Mouse (Mus musculus) naive thymus-derived CD4-positive, alpha-beta T cell, adult 5 months (primary cell): ENCODE data around the gene Lcn12. TPM values are rescaled to one million over a fixed set of nuclear protein-coding genes. Genes with fewer than 3 reads are reported as not detected.

Experiments
- polyA plus RNA-seq: library from polyadenylated mRNA; unstranded; fragments of 100-300 nt; shearing (Covaris generic); gene quantifications from one replicate; pipeline ENCODE4 v1.2.1, GENCODE M21; 2017

Lcn12 gene
- polyA plus RNA-seq, result not detected

GRCm38 (mm10) chr2:25493476-25493961, at the start of gene Lcn12:
Gene Lcn12 (minus strand): TSS chr2:25493911.

GRCm38 (mm10) chr2:25501593-25502486, 8.1 kb upstream of the Lcn12 start, which contains the start of gene C8g:
Gene C8g (minus strand): TSS chr2:25501719.

GRCm38 (mm10) chr2:25500576-25501405, 7.1 kb upstream of the Lcn12 start, which contains the start of gene Fbxw5:
Gene Fbxw5 (plus strand): TSS chr2:25500750.

GRCm38 (mm10) chr2:25469969-25470368, 23.7 kb downstream of the Lcn12 start, which contains the start of gene Ptgds:
Gene Ptgds (minus strand): TSS chr2:25470046.

GRCm38 (mm10) chr2:25460551-25461309, 33.0 kb downstream of the Lcn12 start, which contains the start of gene Paxx:
Gene Paxx (minus strand): TSS chr2:25461094.

GRCm38 (mm10) chr2:25456205-25456953, 37.3 kb downstream of the Lcn12 start, which contains the start of gene Clic3:
Gene Clic3 (plus strand): TSS chr2:25456838.

Other genes with a start within 250 kb of the Lcn12 start
- 9.7 TPM for gene AL732309.1, start 247.0 kb downstream of the Lcn12 start, polyA plus RNA-seq
- gene Tmem203, start 238.5 kb downstream of the Lcn12 start, polyA plus RNA-seq, result 26.6 TPM
- gene Tprn, start 231.3 kb downstream of the Lcn12 start, polyA plus RNA-seq, result 24.1 TPM
- gene Ssna1, start 221.5 kb downstream of the Lcn12 start, polyA plus RNA-seq, result 81.2 TPM
- 101 TPM for gene Anapc2, start 221.4 kb downstream of the Lcn12 start, polyA plus RNA-seq
- not detected for gene Tmem210, start 205.8 kb downstream of the Lcn12 start, polyA plus RNA-seq
- gene Lrrc26, start 204.0 kb downstream of the Lcn12 start, polyA plus RNA-seq, result not detected
- gene Grin1, start 174.7 kb downstream of the Lcn12 start, polyA plus RNA-seq, result not detected
- gene Man1b1, start 161.6 kb downstream of the Lcn12 start, polyA plus RNA-seq, result 26.7 TPM
- 6.7 TPM for gene Dpp7, start 137.6 kb downstream of the Lcn12 start, polyA plus RNA-seq
- 14.2 TPM for gene Uap1l1, start 128.2 kb downstream of the Lcn12 start, polyA plus RNA-seq
- gene Sapcd2, start 121.6 kb downstream of the Lcn12 start, polyA plus RNA-seq, result not detected
- gene Entpd2, start 98.0 kb downstream of the Lcn12 start, polyA plus RNA-seq, result not detected
- 0.47 TPM for gene Npdc1, start 94.6 kb downstream of the Lcn12 start, polyA plus RNA-seq
- gene Fut7, start 70.6 kb downstream of the Lcn12 start, polyA plus RNA-seq, result not detected
- gene Abca2, start 65.2 kb downstream of the Lcn12 start, polyA plus RNA-seq, result 44.9 TPM
- 5.1 TPM for gene Clic3, start 37.1 kb downstream of the Lcn12 start, polyA plus RNA-seq
- 74.5 TPM for gene Paxx, start 32.8 kb downstream of the Lcn12 start, polyA plus RNA-seq
- not detected for gene Ptgds, start 23.9 kb downstream of the Lcn12 start, polyA plus RNA-seq
- 82.7 TPM for gene Fbxw5, start 6.8 kb upstream of the Lcn12 start, polyA plus RNA-seq
- 5.6 TPM for gene C8g, start 7.8 kb upstream of the Lcn12 start, polyA plus RNA-seq
- 61.5 TPM for gene Traf2, start 53.0 kb upstream of the Lcn12 start, polyA plus RNA-seq
- gene Edf1, start 63.9 kb upstream of the Lcn12 start, polyA plus RNA-seq, result 170 TPM
- gene Mamdc4, start 80.9 kb upstream of the Lcn12 start, polyA plus RNA-seq, result 1.4 TPM
- gene Phpt1, start 81.3 kb upstream of the Lcn12 start, polyA plus RNA-seq, result 55.4 TPM
- gene Ajm1, start 87.8 kb upstream of the Lcn12 start, polyA plus RNA-seq, result 0.17 TPM
- gene Rabl6, start 114.6 kb upstream of the Lcn12 start, polyA plus RNA-seq, result 59.7 TPM
- gene Ccdc183, start 123.8 kb upstream of the Lcn12 start, polyA plus RNA-seq, result not detected
- gene Tmem141, start 128.1 kb upstream of the Lcn12 start, polyA plus RNA-seq, result 2.2 TPM
- gene Fcna, start 134.1 kb upstream of the Lcn12 start, polyA plus RNA-seq, result not detected
- not detected for gene Lcn8, start 159.2 kb upstream of the Lcn12 start, polyA plus RNA-seq
- gene Lcn5, start 164.0 kb upstream of the Lcn12 start, polyA plus RNA-seq, result not detected
- not detected for gene Lcn6, start 182.9 kb upstream of the Lcn12 start, polyA plus RNA-seq
- gene Lcn10, start 188.8 kb upstream of the Lcn12 start, polyA plus RNA-seq, result not detected
- not detected for gene Obp2a, start 206.1 kb upstream of the Lcn12 start, polyA plus RNA-seq
- 27.5 TPM for gene Bmyc, start 212.8 kb upstream of the Lcn12 start, polyA plus RNA-seq
- not detected for gene Obp2b, start 243.1 kb upstream of the Lcn12 start, polyA plus RNA-seq